ENCODE assay signal across 13 mouse cellular contexts in the genomic region with DNA sequence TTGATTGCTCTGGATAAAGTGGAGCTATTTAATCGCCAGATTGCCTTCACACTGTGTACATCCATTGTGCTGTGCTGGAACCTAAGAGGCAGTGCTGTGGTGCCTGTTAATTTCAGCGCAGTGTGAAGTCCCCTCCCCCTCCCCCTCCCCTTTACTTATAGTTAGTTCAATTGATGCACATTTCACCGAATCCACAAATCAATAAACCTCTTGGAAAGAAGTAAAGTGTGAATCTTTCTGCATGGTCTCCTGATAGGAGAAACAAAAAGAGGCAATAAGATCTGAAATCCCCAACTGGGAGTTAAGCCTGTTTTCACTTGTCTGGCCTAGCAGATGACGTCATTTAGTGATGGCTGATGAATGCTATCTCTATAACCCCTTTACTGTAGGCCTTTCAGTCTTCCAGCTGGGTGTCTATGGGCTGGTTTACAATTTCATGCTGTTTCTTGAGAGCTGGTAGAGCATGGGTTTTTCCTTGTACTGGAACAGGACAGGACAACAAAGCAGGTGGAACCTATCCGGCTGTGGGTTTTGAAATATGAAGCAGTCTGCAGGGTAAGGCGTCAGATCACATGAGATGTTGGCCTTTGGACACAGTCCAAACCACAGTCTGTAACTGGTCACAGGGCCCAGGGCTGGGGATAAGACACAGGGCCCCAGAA.
A peak's percentile ranks its signal among the peaks of the same experiment; 100 is the strongest.
DNase-seq lines count a peak whose midpoint lies in the region; ATAC-seq and TF ChIP-seq lines count a peak whose summit lies in the region.
"Had no signal": no experiment of that assay in that cellular context is flagged by ENCODE, and none has a peak within 500 bp of the region (broad histone marks: within the 10 kb centered on the region; RNA-seq: fewer than 3 reads in every experiment).

No protein-coding gene starts in this region.

- no peak overlapping the region for H3K4me2 ChIP-seq in forebrain, embryonic 11.5 days (ENCODE audit: low read depth, low read length, severe bottlenecking)
- H3K4me2 ChIP-seq in hindbrain, postnatal 0 days (ENCODE audit: low read depth, low read length), result no peak overlapping the region

- ATAC-seq in forebrain, embryonic 11.5 days (replicated peaks; ENCODE audit: low FRiP score), result peak; percentile 92
- peak; percentile 84 for ATAC-seq in hindbrain, postnatal 0 days

- WGBS in forebrain, embryonic 11.5 days, result 28% methylated on average over 6 of the region's 6 CpGs
- 19% methylated on average over 6 of the region's 6 CpGs for WGBS in hindbrain, postnatal 0 days

- intact Hi-C loops in gastrocnemius, postnatal 14 days (cut with DNase I; ENCODE audit: low total_unique reads), result no loop called here

- H3K27ac ChIP-seq in forebrain, embryonic 11.5 days (ENCODE audit: low read depth, low read length), result peak overlapping the region; percentile 48; the same call in 1 of the 2 replicates
- peak overlapping the region; percentile 33; the same call in 1 of the 2 replicates for H3K27ac ChIP-seq in hindbrain, postnatal 0 days

- no peaks in the 10 kb centered on the region for H3K9me3 ChIP-seq in forebrain, embryonic 11.5 days (ENCODE audit: control insufficient read depth, low read length)
- H3K9me3 ChIP-seq in hindbrain, postnatal 0 days (ENCODE audit: low read length), result no peaks in the 10 kb centered on the region
- H3K9me3 ChIP-seq: G1E had no signal

- H3K27me3 ChIP-seq in forebrain, embryonic 11.5 days (ENCODE audit: control insufficient read depth, insufficient read depth, low read length), result no peaks in the 10 kb centered on the region
- H3K27me3 ChIP-seq in hindbrain, postnatal 0 days (ENCODE audit: insufficient read depth, low read length), result no peaks in the 10 kb centered on the region

- no peak overlapping the region for H3K4me3 ChIP-seq in forebrain, embryonic 11.5 days (ENCODE audit: low read depth, low read length)
- H3K4me3 ChIP-seq in hindbrain, postnatal 0 days (ENCODE audit: low read length), result no peak overlapping the region

- TF ChIP-seq CTCF in hindbrain, postnatal 0 days (IDR thresholded peaks at IDR 0.05; ENCODE audit: low read depth), result no peak

- DNase-seq in layer of hippocampus, postnatal 10 days (ENCODE audit: low spot score in 2 of 2), result peak; percentile 8 to 13
- DNase-seq in layer of hippocampus, postnatal 25 days (ENCODE audit: extremely low spot score in 1 of 2, low spot score in 1 of 2), result no peak
- DNase-seq in forebrain, embryonic 11.5 days (ENCODE audit: low spot score), result peak; percentile 60
- DNase-seq in hindbrain, postnatal 0 days (ENCODE audit: low spot score), result peak; percentile 37
- peak; percentile 59 for DNase-seq in retina, embryonic 14.5 days (ENCODE audit: low spot score)
- DNase-seq in thymus, postnatal 0 days (ENCODE audit: low spot score), result no peak
- no peak for DNase-seq in gastrocnemius, postnatal 14 days
- DNase-seq: adrenal gland, adult 2 months; cerebellum, postnatal 36 days; gastrocnemius, postnatal 36 days; kidney, adult 9 months; liver had no signal

- H3K36me3 ChIP-seq in forebrain, embryonic 11.5 days (ENCODE audit: control insufficient read depth, insufficient read depth, low read length), result no peaks in the 10 kb centered on the region
- no peaks in the 10 kb centered on the region for H3K36me3 ChIP-seq in hindbrain, postnatal 0 days (ENCODE audit: insufficient read depth, low read length)
- H3K36me3 ChIP-seq: G1E had no signal

- no peaks in the 10 kb centered on the region for H3K4me1 ChIP-seq in forebrain, embryonic 11.5 days (replicated peaks; ENCODE audit: control insufficient read depth, insufficient read depth, low read length)
- H3K4me1 ChIP-seq in hindbrain, postnatal 0 days (ENCODE audit: insufficient read depth, low read length), result no peaks in the 10 kb centered on the region

- no peak overlapping the region for H3K9ac ChIP-seq in forebrain, embryonic 11.5 days (ENCODE audit: low read length)
- H3K9ac ChIP-seq in hindbrain, postnatal 0 days (replicated peaks; ENCODE audit: low read length), result no peak overlapping the region

Comparison
In these comparisons a context has a peak if more than half of its experiments do, and no peak if none do; other contexts are left out.
1. DNase-seq: peak in layer of hippocampus, postnatal 10 days (2 of 2), forebrain, embryonic 11.5 days (single experiment), hindbrain, postnatal 0 days (single experiment) and retina, embryonic 14.5 days (single experiment); none in layer of hippocampus, postnatal 25 days (0 of 2), thymus, postnatal 0 days (single experiment) and gastrocnemius, postnatal 14 days (single experiment).